Mouse (Mus musculus) forelimb bud, embryonic 11.5 days (tissue): ENCODE data around the gene Lnx2.

Source experiments
- DNase-seq: peaks from one replicate; pipeline ENCODE4 v3.0.0-alpha.2; 2012; ENCODE audit warnings: low read depth, low spot score

Gene Lnx2

GRCm38 (mm10) chr5:147077305-147078034 is 1.1 kb upstream of the Lnx2 start:
- peak; percentile 83 for DNase-seq

GRCm38 (mm10) chr5:147076799-147077165 is 396 bp upstream of the Lnx2 start, which contains the start of gene Polr1d:
Gene Polr1d, plus strand, starts transcription at chr5:147077050.
- DNase-seq: peak; percentile 45

DNA sequence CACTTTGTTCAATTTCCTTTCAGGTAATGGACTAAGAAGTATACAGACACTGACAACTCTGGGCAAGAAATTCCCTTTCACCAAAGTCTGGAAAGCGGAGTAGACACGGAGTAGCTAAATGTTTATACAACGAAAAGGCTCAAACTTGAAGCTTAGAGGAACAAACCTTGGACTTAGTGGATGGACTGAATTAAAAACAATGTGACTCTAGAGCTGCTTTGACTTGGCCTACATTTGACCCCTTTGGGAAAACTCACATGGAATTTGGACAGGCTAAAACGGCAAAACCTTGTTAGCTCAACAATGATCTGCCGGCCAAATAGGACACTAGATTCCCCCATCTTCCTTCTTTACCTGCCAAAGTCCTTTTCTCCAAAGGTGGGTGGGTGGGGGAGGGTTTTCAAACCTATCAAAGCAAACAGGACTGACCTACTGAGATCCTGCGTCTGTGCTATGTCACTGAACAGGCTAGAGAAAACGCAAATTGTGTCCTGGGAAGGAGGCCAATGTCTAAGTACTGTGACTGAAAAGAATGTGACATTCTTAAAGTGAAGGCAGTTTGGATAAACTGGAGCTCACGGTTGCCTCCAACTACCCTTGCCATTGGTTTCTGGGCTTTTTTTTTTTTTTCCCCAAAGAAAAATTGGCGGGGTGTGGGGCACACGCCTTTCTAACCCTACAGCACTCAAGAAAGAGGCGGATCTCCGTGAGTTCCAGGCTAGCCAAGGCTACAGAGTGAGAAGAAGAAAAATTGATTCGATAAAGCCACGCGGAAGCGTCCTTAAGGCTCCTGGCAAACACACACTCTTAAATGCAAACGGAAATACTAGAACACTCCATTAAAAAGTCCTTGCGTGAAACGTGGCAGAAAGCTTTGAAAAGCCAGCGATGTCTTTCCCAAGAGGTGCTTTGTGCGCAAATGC is 1.0 kb downstream of the Lnx2 start:
- DNase-seq: no peak

GRCm38 (mm10) chr5:147073805-147074204 is 2.6 kb downstream of the Lnx2 start:
- no peak for DNase-seq

DNA sequence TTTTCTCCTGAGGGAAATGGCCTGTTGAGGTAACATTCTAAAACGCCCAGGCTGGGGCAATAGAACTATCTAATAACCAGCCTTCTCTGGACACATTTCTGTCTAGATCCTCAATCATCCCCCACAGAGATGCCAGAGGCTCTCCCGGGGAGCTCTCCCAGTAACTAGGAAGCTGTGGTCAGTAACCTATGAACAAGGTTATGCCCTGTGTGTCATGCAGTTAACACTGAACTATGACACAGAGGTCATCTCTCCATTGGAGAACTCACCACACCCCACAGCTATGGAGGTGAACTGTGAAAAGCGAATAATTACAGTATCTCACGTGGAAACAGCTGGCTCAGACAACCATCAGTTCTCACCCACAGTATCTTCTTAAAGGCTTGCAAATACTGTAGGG is 4.5 kb downstream of the Lnx2 start:
- no peak for DNase-seq

- no peak for DNase-seq
Observed at GRCm38 (mm10) chr5:147070791-147071516, 5.4 kb downstream of the Lnx2 start.

DNA sequence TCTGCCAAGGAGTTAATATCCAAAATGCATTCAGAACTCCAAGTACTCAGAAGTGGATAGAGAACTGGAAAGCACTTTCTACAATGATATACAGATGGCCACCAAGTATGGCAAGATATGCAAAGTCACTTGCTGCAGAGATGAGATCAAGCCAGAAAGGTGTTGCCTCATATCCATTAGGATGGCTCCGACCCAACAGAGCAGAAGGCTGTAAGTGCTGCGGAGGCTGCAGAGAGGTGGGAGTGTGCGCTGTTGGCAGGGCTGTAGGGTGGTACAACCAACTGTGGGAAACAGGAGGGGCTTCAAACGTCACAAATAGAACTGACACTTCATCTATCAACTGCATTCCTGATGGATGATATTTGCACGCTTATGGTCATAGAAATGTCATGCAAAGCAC is 7.5 kb downstream of the Lnx2 start:
- DNase-seq: no peak

- no peak for DNase-seq
Observed at GRCm38 (mm10) chr5:147066965-147067364, 9.4 kb downstream of the Lnx2 start.

GRCm38 (mm10) chr5:147066129-147066528 is 10.3 kb downstream of the Lnx2 start:
- DNase-seq: no peak

- DNase-seq: no peak
Observed at GRCm38 (mm10) chr5:147063215-147063661, 13.1 kb downstream of the Lnx2 start.

DNA sequence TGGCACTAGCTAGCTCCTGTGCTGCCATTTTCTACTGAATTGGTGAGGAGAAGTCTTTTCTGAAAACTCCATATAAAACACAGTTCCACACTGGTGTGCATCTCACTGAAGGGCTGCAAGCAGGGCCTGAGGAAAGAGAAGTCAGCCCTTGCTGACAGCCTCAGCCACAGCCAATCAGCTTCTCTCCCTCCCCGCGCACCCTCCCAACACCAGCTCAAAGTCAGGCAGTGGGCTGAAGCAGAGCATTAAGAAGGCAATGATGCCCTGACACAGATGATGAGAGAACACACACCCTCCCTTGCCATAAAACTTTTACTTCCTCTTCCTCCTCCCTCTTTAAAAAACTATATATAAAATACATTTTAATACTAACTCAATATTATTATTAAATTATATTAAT is 16.4 kb downstream of the Lnx2 start:
- DNase-seq: no peak

- no peak for DNase-seq
Observed at GRCm38 (mm10) chr5:147059319-147059718, 17.1 kb downstream of the Lnx2 start.

DNA sequence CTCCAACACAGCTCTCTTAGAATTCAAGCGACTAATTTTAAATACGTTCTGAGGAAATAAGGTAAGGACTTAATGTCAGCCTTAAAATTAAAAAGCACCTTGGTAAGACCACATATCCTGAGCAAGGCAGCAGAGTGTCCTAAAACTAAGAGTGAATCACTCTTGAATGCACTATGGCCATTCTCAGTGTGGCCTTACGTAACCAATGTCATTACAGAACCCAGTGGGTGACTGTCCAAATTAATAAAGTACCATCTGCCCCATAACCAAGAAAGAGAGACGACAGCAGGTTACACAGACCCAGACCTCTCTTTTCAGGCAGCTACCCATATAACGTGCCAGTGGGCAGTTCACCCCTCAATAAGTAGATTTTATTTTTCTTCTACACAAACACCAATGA is 17.7 kb downstream of the Lnx2 start:
- DNase-seq: no peak

- no peak for DNase-seq
Observed at GRCm38 (mm10) chr5:147057626-147058414, 18.6 kb downstream of the Lnx2 start.

- DNase-seq: no peak
Observed at GRCm38 (mm10) chr5:147056712-147057290, 19.6 kb downstream of the Lnx2 start.

DNA sequence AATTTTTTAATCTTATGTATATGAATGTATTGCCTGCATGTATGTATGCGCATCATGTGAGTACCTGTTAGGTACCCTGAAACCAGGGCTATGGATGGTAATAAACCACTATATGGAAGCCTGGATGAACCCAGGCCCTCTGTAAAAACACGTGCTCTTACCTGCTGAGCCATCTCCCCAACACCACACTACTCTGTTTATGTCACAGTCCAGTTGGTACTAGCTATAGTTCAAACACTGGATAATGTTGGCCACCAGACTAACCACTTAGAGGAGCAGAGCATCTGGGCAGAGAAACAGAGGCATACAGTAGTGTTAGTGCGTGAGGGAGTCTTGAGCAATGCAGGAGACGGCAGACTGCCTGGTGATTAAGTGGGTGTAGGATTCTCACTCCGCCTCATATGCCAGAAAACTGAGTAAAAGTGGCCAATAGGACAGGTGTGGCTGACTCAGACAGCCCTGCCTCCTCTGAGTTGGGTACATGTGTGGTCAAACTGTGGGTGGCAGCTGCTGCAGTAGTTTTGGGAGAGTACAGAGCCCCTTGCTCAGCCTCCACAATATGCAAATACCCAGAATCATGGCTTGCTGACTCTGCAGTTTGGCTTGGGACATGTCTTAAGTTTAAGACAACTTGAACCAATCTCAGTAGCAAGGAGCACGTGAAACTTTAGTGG is 20.7 kb downstream of the Lnx2 start:
- no peak for DNase-seq

DNA sequence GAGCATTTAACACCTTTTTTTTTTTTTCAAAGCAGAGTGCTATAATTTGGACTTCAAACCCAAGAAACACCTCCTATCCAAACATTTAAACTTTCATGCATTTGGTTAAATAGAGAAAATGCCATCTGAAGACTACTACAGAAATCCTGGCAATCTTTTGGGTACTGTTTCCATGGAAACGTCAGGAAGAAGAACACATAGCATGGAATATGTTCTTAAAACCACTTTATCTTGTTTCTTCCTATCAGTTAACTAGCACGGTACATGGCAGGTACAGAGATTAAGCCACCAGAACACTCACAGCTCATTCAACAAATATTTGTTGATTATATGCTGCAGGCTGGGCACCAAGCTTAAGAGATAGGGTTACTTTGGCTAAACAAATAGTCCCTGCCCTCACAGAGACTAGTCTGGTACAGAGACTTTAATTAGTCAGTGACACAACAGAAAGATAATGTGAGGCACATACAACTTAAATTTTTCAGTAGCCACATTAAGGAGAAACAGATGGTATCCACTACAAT is 21.6 kb downstream of the Lnx2 start:
- DNase-seq: no peak

DNA sequence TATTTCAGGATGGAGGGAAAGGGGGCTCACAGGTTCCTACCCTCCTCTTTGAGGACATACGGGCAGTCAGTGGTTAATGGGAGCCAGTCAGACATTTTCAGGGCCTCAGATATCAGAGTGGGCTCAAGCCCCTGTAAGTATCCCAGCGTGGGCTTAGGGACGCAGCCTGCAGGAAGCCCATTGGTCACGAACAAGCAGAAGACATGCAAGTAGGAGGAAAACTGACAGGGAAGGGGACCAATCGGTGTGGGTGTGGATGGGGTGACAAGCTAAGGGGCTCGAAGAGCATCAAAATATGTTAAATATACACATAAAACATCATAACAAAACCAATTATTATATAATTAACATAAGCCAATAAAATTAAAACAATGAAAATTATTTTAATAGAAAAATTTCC is 22.1 kb downstream of the Lnx2 start:
- DNase-seq: no peak

GRCm38 (mm10) chr5:147053481-147053880 is 22.9 kb downstream of the Lnx2 start:
- no peak for DNase-seq

DNA sequence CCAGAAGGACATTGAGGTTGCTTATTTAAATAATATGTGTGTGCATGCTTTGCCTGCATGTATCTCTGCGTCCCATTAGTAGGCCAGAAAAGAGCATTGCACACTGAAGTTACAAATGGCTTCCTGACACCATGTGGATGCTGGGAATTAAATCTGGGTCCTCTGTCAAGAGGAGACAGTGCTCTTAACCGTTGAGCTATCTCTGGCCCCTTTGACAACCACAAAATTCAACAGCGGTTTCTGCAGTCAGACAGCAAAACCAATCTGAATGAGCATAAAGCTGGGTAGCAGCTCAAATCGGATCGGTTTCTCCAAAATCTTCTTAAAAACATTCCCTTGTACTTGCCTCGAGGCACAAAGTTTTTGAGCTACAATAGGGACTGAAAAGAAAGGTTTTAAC is 23.3 kb downstream of the Lnx2 start:
- DNase-seq: no peak
